9 mouse cellular contexts compared by ENCODE assay signal in genomic region chr3:87944838-87945600, GRCm38 (mm10). TPM values are rescaled to one million over a fixed set of nuclear protein-coding genes. Genes with fewer than 3 reads are reported as not detected.
DNase-seq lines count a peak whose midpoint lies in the region; ATAC-seq lines count a peak whose summit lies in the region.
"Had no signal": no experiment of that assay in that cellular context is flagged by ENCODE, and none has a peak within 500 bp of the region (broad histone marks: within the 10 kb centered on the region; RNA-seq: fewer than 3 reads in every experiment).

No protein-coding gene starts in this region.

- H3K9me3 ChIP-seq in forebrain, embryonic 11.5 days (ENCODE audit: control insufficient read depth, low read length): no peaks in the 10 kb centered on the region
- H3K9me3 ChIP-seq in hindbrain, embryonic 12.5 days (replicated peaks): no peaks in the 10 kb centered on the region
- no peaks in the 10 kb centered on the region for H3K9me3 ChIP-seq in stomach, embryonic 15.5 days

- DNase-seq in lung, postnatal 10 days: peak; percentile 38
- DNase-seq in lung, postnatal 25 days (ENCODE audit: low spot score): no peak
- DNase-seq in forebrain, embryonic 11.5 days (ENCODE audit: low spot score): peak; percentile 59
- DNase-seq in c-Kit-positive CD71-positive TER-119-positive erythroid progenitor cells, embryonic 14.5 days (ENCODE audit: low spot score): no peak
- DNase-seq in right cerebral cortex, postnatal 10 days (ENCODE audit: low spot score in 2 of 2): no peak
- DNase-seq: kidney, adult 9 months had no signal

- peaks cover 39% of the 10 kb centered on the region for H3K4me1 ChIP-seq in forebrain, embryonic 11.5 days (replicated peaks; ENCODE audit: control insufficient read depth, insufficient read depth, low read length)
- peaks cover 56% of the 10 kb centered on the region for H3K4me1 ChIP-seq in hindbrain, embryonic 12.5 days
- peaks cover 39% of the 10 kb centered on the region for H3K4me1 ChIP-seq in stomach, embryonic 15.5 days

- H3K4me3 ChIP-seq in forebrain, embryonic 11.5 days (ENCODE audit: low read depth, low read length): no peak overlapping the region
- no peak overlapping the region for H3K4me3 ChIP-seq in hindbrain, embryonic 12.5 days
- no peak overlapping the region for H3K4me3 ChIP-seq in stomach, embryonic 15.5 days (replicated peaks)

- H3K4me2 ChIP-seq in forebrain, embryonic 11.5 days (ENCODE audit: low read depth, low read length, severe bottlenecking): 0 out of 2 replicates have a peak overlapping the region, but pooled peaks have one; percentile 8
- H3K4me2 ChIP-seq in hindbrain, embryonic 12.5 days (replicated peaks): no peak overlapping the region
- no peak overlapping the region for H3K4me2 ChIP-seq in stomach, embryonic 15.5 days

- peak; percentile 22; the same call in 1 of the 2 replicates for ATAC-seq in forebrain, embryonic 11.5 days (replicated peaks; ENCODE audit: low FRiP score)
- ATAC-seq in hindbrain, embryonic 12.5 days (ENCODE audit: low FRiP score): peak; percentile 65
- ATAC-seq in stomach, embryonic 15.5 days (ENCODE audit: insufficient read depth, low FRiP score, low read depth): peak; percentile 51; the same call in 1 of the 2 replicates
- ATAC-seq in monocyte, adult 5-6 weeks (replicated peaks; ENCODE audit: insufficient number of reproducible peaks, low FRiP score, low TSS enrichment, poor library complexity, severe bottlenecking): no peak

- peak overlapping the region; percentile 84 for H3K27ac ChIP-seq in forebrain, embryonic 11.5 days (ENCODE audit: low read depth, low read length)
- H3K27ac ChIP-seq in hindbrain, embryonic 12.5 days: peak overlapping the region; percentile 82
- H3K27ac ChIP-seq in stomach, embryonic 15.5 days: no peak overlapping the region

- 4% methylated on average over 4 of the region's 4 CpGs for WGBS in forebrain, embryonic 11.5 days
- WGBS in hindbrain, embryonic 12.5 days: 13% methylated on average over 4 of the region's 4 CpGs
- 32% methylated on average over 4 of the region's 4 CpGs for WGBS in stomach, embryonic 15.5 days

- H3K27me3 ChIP-seq in forebrain, embryonic 11.5 days (ENCODE audit: control insufficient read depth, insufficient read depth, low read length): no peaks in the 10 kb centered on the region
- 0 out of 2 replicates have a peak, but pooled peaks cover 2% of the 10 kb centered on the region for H3K27me3 ChIP-seq in hindbrain, embryonic 12.5 days
- H3K27me3 ChIP-seq in stomach, embryonic 15.5 days (replicated peaks): peaks cover 18% of the 10 kb centered on the region

- peak overlapping the region; percentile 23 for H3K9ac ChIP-seq in forebrain, embryonic 11.5 days (ENCODE audit: low read length)
- H3K9ac ChIP-seq in hindbrain, embryonic 12.5 days: peak overlapping the region; percentile 35; the same call in 1 of the 2 replicates
- no peak overlapping the region for H3K9ac ChIP-seq in stomach, embryonic 15.5 days

- H3K36me3 ChIP-seq in forebrain, embryonic 11.5 days (ENCODE audit: control insufficient read depth, insufficient read depth, low read length): peaks cover 7% of the 10 kb centered on the region; the same call in 1 of the 2 replicates
- peaks cover 30% of the 10 kb centered on the region for H3K36me3 ChIP-seq in hindbrain, embryonic 12.5 days
- peaks cover 20% of the 10 kb centered on the region for H3K36me3 ChIP-seq in stomach, embryonic 15.5 days

RNA-seq across cellular contexts. Expression of gene Crabp2, which starts 3.4 kb away (rescaled TPM):
- 409 and 417 TPM in 2 replicates for polyA plus RNA-seq in forebrain, embryonic 11.5 days (2014; fragmentation: Nextera tagmentation; extraction: Ambion mirVana)
- 384 and 396 TPM in 2 replicates for polyA plus RNA-seq in hindbrain, embryonic 12.5 days (2016; fragmentation: Nextera tagmentation; extraction: Ambion mirVana)
- 17.2 and 20.0 TPM in 2 replicates for polyA plus RNA-seq in stomach, embryonic 15.5 days (2015; fragmentation: Nextera tagmentation; extraction: Ambion mirVana)
- total RNA-seq in monocyte, adult 5-6 weeks (2017): not detected in 3 replicates

RNA-seq across cellular contexts. Expression of gene Rrnad1, which starts 14.5 kb away (rescaled TPM):
- 22.2 and 23.2 TPM in 2 replicates for polyA plus RNA-seq in forebrain, embryonic 11.5 days (2014; fragmentation: Nextera tagmentation; extraction: Ambion mirVana)
- polyA plus RNA-seq in hindbrain, embryonic 12.5 days (2016; fragmentation: Nextera tagmentation; extraction: Ambion mirVana): 22.1 and 22.5 TPM in 2 replicates
- polyA plus RNA-seq in stomach, embryonic 15.5 days (2015; fragmentation: Nextera tagmentation; extraction: Ambion mirVana): 16.2 and 17.6 TPM in 2 replicates
- 12.9 to 20.5 TPM (median 16.9 TPM) in 3 replicates for total RNA-seq in monocyte, adult 5-6 weeks (2017)

RNA-seq across cellular contexts. Expression of gene Isg20l2, which starts 14.9 kb away (rescaled TPM):
- polyA plus RNA-seq in forebrain, embryonic 11.5 days (2014; fragmentation: Nextera tagmentation; extraction: Ambion mirVana): 73.9 and 78.7 TPM in 2 replicates
- polyA plus RNA-seq in hindbrain, embryonic 12.5 days (2016; fragmentation: Nextera tagmentation; extraction: Ambion mirVana): 67.7 and 68.7 TPM in 2 replicates
- 45.8 and 48.1 TPM in 2 replicates for polyA plus RNA-seq in stomach, embryonic 15.5 days (2015; fragmentation: Nextera tagmentation; extraction: Ambion mirVana)
- 33.3 to 49.0 TPM (median 35.4 TPM) in 3 replicates for total RNA-seq in monocyte, adult 5-6 weeks (2017)

RNA-seq across cellular contexts. Expression of gene Mrpl24, which starts 25.7 kb away (rescaled TPM):
- 69.4 and 74.5 TPM in 2 replicates for polyA plus RNA-seq in forebrain, embryonic 11.5 days (2014; fragmentation: Nextera tagmentation; extraction: Ambion mirVana)
- 72.9 and 79.0 TPM in 2 replicates for polyA plus RNA-seq in hindbrain, embryonic 12.5 days (2016; fragmentation: Nextera tagmentation; extraction: Ambion mirVana)
- 76.4 and 78.2 TPM in 2 replicates for polyA plus RNA-seq in stomach, embryonic 15.5 days (2015; fragmentation: Nextera tagmentation; extraction: Ambion mirVana)
- total RNA-seq in monocyte, adult 5-6 weeks (2017): 149 to 161 TPM (median 154 TPM) in 3 replicates

RNA-seq across cellular contexts. Expression of gene Nes, which starts 25.9 kb away (rescaled TPM):
- 92.0 and 99.9 TPM in 2 replicates for polyA plus RNA-seq in forebrain, embryonic 11.5 days (2014; fragmentation: Nextera tagmentation; extraction: Ambion mirVana)
- polyA plus RNA-seq in hindbrain, embryonic 12.5 days (2016; fragmentation: Nextera tagmentation; extraction: Ambion mirVana): 136 and 153 TPM in 2 replicates
- polyA plus RNA-seq in stomach, embryonic 15.5 days (2015; fragmentation: Nextera tagmentation; extraction: Ambion mirVana): 18.6 and 19.1 TPM in 2 replicates
- 0.58 to 2.0 TPM (median 1.6 TPM) in 3 replicates for total RNA-seq in monocyte, adult 5-6 weeks (2017)

Comparison
In these comparisons a context has a peak if more than half of its experiments do, and no peak if none do; other contexts are left out.
1. DNase-seq: peak in lung, postnatal 10 days (single experiment) and forebrain, embryonic 11.5 days (single experiment); none in lung, postnatal 25 days (single experiment), c-Kit-positive CD71-positive TER-119-positive erythroid progenitor cells, embryonic 14.5 days (single experiment) and right cerebral cortex, postnatal 10 days (0 of 2).
2. RNA of gene Crabp2, which starts 3.4 kb away (polyA plus RNA-seq): 409 to 417 TPM in forebrain, embryonic 11.5 days and 384 to 396 TPM in hindbrain, embryonic 12.5 days; 17.2 to 20.0 TPM in stomach, embryonic 15.5 days; every median in the first group is over 10 times any median in the second.